Mouse (Mus musculus) urinary bladder, adult 2 months (tissue): ENCODE results near the gene Gm49318. TPM values are rescaled to one million over a fixed set of nuclear protein-coding genes. Genes with fewer than 3 reads are reported as not detected.
"Not testable (repeated sequence)": the region's sequence is repeated elsewhere in the genome, so short reads cannot be mapped to it uniquely, and the experiment has no call there.

Experiments used
- DNase-seq: peaks from one replicate; pipeline ENCODE4 v3.0.0; 2022; ENCODE audit warnings: low spot score
- polyA plus RNA-seq: library from polyadenylated mRNA; depleted of rRNA; stranded (reverse); fragments of >200 nt; gene quantifications from 2 replicates; pipeline ENCODE4 v1.2.3, GENCODE M21; 2012; rRNA removed

Gene Gm49318
- polyA plus RNA-seq, result not detected in 2 replicates

- DNase-seq, result peak; percentile 92
Measured at GRCm38 (mm10) chr9:22070791-22071573, at the start of gene Gm49318, which contains the start of gene Zfp653. Gm49318 (minus strand) TSS chr9:22071259. Zfp653 (minus strand) TSS chr9:22071376.

GRCm38 (mm10) chr9:22119543-22119942 lies 48.5 kb upstream of the Gm49318 start:
- DNase-seq, result no peak

GRCm38 (mm10) chr9:22117754-22118456 lies 46.8 kb upstream of the Gm49318 start:
- DNase-seq, result no peak

- DNase-seq, result peak; percentile 75
Measured at GRCm38 (mm10) chr9:22116740-22117426, 45.8 kb upstream of the Gm49318 start, which contains the start of gene Elof1. Elof1 (minus strand) TSS chr9:22117172.

DNA sequence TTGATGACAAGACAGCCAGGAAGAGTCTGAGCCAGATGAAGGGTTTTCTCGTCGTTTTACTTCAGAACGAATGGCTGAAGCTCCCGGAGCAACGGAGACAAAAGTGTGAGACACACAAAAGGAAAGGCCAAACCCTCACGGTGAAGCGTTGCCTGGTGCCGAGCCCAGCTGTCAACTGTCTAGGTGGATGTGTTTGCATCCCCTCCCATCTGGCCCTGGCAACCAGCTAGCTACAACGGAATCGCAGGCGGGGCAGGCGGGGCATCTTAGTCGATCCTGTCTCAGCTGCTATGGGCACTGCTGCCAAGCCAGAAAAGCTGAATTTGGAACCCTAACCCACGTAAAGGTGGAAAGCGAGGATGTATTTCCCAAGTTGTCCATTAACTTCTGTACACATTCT lies 45.0 kb upstream of the Gm49318 start:
- DNase-seq, result no peak

- no peak for DNase-seq
Measured at GRCm38 (mm10) chr9:22115635-22116034, 44.6 kb upstream of the Gm49318 start.

- DNase-seq, result no peak
Measured at GRCm38 (mm10) chr9:22108194-22108593, 37.1 kb upstream of the Gm49318 start.

- DNase-seq, result no peak
Measured at GRCm38 (mm10) chr9:22099922-22100321, 28.9 kb upstream of the Gm49318 start.

DNA sequence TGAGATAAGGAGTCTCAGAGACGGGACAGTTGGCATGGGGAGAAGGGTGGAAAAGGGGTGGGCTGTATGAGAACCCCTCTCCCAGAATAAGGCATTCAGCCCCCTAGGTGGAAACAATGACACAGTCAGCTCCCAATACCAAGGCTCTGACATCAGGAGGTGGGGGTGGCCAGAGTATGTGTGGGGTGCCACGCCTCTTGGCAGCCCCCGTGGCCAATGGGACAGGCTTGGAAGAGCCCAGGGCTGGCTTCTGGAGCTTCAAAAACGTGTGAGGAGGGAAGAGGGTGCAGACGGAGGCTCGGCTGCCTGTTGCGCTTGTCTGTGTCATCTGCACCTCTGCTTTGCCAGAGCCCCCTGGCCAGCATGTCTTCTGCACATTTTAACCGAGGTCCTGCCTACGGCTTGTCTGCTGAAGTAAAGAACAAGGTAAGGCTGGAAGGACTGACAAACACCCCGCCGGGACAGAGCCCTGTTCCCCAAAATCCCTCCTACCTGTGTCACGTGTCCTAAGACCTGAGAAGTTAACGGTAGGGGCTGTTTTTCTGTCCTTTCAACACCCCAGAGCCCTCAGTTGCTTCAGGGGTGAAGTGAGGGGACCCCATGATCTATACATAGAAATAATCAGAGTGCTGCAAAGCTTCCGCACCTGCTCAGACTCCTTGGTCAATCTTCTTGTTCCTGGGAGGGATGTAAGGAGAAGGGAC lies 28.1 kb upstream of the Gm49318 start, which contains the start of gene Cnn1:
Gene Cnn1, plus strand, starts transcription at position 224 of the 704 bp plus-strand sequence.
- DNase-seq, result peak; percentile 41

DNA sequence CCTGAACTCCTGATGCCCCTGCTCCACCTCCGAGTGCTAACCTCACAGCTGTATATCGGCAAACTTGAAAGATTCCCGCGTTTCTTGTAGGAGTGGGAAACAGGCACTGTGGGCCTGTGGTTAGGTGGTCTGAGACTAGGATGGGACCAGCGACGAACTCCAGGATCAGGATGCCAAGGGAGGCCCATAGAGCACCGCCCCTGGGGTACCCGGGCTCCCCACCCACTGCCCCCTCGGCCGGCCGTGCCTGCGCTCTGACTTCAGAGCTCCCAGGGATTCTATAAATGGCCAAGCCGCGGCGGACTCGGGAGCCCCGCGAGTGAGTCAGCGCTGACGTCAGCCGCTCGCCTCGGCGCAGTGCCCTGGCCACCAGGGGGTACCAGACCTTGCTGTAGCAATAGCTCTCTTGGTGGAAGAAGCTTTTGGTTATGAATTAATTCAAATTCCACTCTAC lies 24.8 kb upstream of the Gm49318 start:
- DNase-seq, result peak; percentile 76

GRCm38 (mm10) chr9:22092746-22093145 lies 21.7 kb upstream of the Gm49318 start:
- no peak for DNase-seq

GRCm38 (mm10) chr9:22089986-22090385 lies 18.9 kb upstream of the Gm49318 start:
- no peak for DNase-seq

DNA sequence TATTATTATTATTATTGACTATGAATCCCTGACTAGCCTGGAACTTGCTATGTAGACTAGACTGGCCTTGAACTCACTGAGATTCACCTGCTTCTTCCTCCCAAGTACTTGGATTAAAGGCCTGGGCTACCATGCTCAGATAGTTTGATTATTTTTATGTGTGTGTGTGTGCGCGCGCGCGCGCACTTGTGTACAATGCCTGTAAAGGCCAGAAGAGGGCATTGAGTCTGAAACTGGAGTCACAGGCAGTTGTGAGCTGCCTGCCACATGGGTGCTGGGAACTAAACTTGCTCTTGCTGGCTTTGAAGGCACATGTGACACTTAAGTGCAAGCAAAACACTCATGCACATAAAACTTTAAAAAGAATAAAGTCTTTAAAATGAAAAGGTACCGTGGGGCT lies 18.2 kb upstream of the Gm49318 start:
- no peak for DNase-seq

DNA sequence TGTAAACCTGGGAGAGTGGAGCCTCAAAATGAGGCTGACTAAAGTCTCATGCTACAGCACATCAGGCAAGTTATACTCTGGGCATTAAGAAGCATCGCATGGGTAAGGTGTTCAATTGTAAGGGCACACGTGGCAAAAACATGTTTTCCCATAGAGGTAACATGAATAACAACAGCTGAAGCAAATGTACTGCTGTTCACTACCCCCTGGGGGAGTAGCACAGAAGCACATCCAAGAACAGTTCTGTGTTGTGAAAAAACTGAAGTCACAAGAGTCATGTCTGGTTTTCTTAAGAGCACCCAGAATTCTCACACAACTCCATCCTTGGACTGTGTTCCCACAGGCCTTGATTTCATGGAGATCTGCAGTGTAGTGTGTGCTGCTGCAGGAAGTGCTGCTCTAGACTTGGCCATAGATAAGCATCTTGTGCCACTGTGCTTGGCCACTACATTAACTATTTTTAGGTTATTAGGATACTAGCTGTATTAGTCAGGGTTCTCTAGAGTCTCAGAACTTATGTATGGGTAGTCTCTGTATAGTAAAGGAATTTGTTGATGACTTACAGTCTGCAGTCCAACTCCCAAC lies 16.1 kb upstream of the Gm49318 start:
- DNase-seq, result no peak

GRCm38 (mm10) chr9:22086012-22086411 lies 15.0 kb upstream of the Gm49318 start:
- no peak for DNase-seq

DNA sequence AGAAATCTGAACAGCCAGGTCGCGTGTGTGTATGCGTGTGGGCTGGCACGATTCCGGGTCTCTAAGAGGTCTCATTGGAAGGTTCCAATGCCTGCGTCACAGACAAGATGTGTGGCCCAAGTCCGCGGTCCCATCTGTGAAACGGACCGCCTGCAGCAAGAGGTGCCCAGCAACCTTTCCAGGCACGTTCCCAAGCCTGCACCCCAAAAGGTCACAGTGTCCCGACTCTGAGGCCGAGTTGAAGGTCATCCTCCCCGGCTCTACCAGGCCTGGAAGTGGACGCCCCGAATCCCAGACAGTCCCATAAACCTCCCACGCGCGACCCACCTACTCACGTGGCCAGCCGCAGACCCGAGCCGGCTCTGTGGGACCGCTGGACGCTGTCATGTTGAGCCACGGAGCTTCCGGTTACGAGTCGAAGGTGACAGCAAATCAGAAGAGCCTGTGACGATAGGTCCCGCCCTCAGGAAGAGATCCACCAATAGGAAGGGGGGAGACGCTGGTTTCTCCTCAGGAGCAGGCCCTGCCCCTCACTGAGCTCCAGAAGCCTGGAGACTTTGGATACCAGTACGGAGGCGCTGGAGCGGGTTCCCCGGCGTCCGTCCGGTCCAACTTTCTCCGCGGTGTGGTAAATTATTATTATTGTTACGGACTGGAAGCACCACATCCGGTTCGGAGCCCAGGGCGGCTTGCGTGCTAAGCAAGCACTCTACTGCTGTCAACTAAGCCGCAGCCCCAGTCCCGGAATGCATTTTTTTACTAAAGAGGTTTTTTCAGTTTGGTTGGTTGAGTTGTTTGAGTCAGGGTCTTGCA lies 14.2 kb upstream of the Gm49318 start, which contains the start of gene Ecsit:
Gene Ecsit, minus strand, starts transcription at position 417 of the 813 bp plus-strand sequence.
- peak; percentile 72 for DNase-seq

DNA sequence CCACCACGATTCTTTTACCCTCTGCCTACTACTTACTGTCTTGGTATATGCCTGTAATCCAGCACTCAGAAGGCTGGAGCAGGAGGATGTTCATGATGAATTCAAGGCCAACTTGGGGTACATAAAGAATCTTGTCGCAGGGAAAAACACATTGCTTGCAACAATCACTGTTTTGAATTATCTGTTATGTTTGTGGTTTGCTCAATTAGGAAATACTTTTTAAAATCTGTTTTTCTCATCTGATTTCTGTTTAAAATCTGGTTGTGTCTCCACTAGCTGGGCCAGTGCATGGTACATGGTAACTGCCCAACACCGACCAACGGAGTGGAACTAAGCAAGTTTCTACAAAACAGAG lies 13.6 kb upstream of the Gm49318 start:
- no peak for DNase-seq

GRCm38 (mm10) chr9:22076223-22076622 lies 5.2 kb upstream of the Gm49318 start:
- no peak for DNase-seq

- DNase-seq, result not testable (repeated sequence)
Measured at GRCm38 (mm10) chr9:22075778-22076177, 4.7 kb upstream of the Gm49318 start.

GRCm38 (mm10) chr9:22072276-22072675 lies 1.2 kb upstream of the Gm49318 start:
- no peak for DNase-seq
